Comparison of ENCODE assay signal across 18 mouse cellular contexts in genomic region chr4:59697869-59698268, GRCm38 (mm10).
DNase-seq lines count a peak whose midpoint lies in the region; ATAC-seq lines count a peak whose summit lies in the region.
"Had no signal": no experiment of that assay in that cellular context is flagged by ENCODE, and none has a peak within 500 bp of the region (broad histone marks: within the 10 kb centered on the region; RNA-seq: fewer than 3 reads in every experiment).

No protein-coding gene starts in this region.

- H3K4me3 ChIP-seq in limb, embryonic 11.5 days (ENCODE audit: low read depth, low read length), result no peak overlapping the region
- H3K4me3 ChIP-seq in limb, embryonic 10.5 days, result no peak overlapping the region
- H3K4me3 ChIP-seq in hindbrain, embryonic 13.5 days, result no peak overlapping the region
- H3K4me3 ChIP-seq: embryonic facial prominence, embryonic 10.5 days; hindbrain, embryonic 10.5 days; left cerebral cortex, adult 2 months; liver, embryonic 13.5 days; midbrain, embryonic 10.5 days; neural tube, embryonic 12.5 days had no signal

- ATAC-seq in limb, embryonic 11.5 days (ENCODE audit: insufficient number of reproducible peaks, low FRiP score, low TSS enrichment, low read depth), result no peak
- ATAC-seq in hindbrain, embryonic 13.5 days (ENCODE audit: low FRiP score), result no peak

- no peak overlapping the region for H3K4me2 ChIP-seq in limb, embryonic 11.5 days (ENCODE audit: low read depth, severe bottlenecking)
- H3K4me2 ChIP-seq in hindbrain, embryonic 13.5 days, result no peak overlapping the region
- H3K4me2 ChIP-seq: liver, embryonic 13.5 days; neural tube, embryonic 12.5 days had no signal

- H3K4me1 ChIP-seq in limb, embryonic 11.5 days (ENCODE audit: control insufficient read depth, insufficient read depth, low read length), result peaks cover 4% of the 10 kb centered on the region; the same call in 1 of the 2 replicates
- H3K4me1 ChIP-seq in limb, embryonic 10.5 days, result peaks cover 8% of the 10 kb centered on the region; the same call in 1 of the 2 replicates
- H3K4me1 ChIP-seq in hindbrain, embryonic 13.5 days (replicated peaks), result peaks cover 7% of the 10 kb centered on the region

- WGBS in limb, embryonic 11.5 days, result 46% methylated on average over 3 of the region's 3 CpGs
- 74% methylated on average over 3 of the region's 3 CpGs for WGBS in limb, embryonic 10.5 days
- WGBS in hindbrain, embryonic 13.5 days, result 67% methylated on average over 3 of the region's 3 CpGs

- H3K27ac ChIP-seq in limb, embryonic 11.5 days (replicated peaks; ENCODE audit: low read depth, low read length), result no peak overlapping the region
- H3K27ac ChIP-seq in limb, embryonic 10.5 days, result no peak overlapping the region
- no peak overlapping the region for H3K27ac ChIP-seq in hindbrain, embryonic 13.5 days
- H3K27ac ChIP-seq: embryonic facial prominence, embryonic 10.5 days; hindbrain, embryonic 10.5 days; left cerebral cortex, adult 2 months; liver, embryonic 13.5 days; midbrain, embryonic 10.5 days; neural tube, embryonic 12.5 days had no signal

- intact Hi-C loops in heart, postnatal 14 days (cut with DNase I), result no loop called here
- intact Hi-C loops in heart, postnatal 36 days (cut with DNase I), result no loop called here

- H3K9ac ChIP-seq in limb, embryonic 11.5 days (ENCODE audit: low read length), result no peak overlapping the region
- H3K9ac ChIP-seq in hindbrain, embryonic 13.5 days, result no peak overlapping the region
- H3K9ac ChIP-seq: liver, embryonic 13.5 days; neural tube, embryonic 12.5 days had no signal

- no peaks in the 10 kb centered on the region for H3K36me3 ChIP-seq in limb, embryonic 11.5 days (ENCODE audit: control insufficient read depth, insufficient read depth, low read length)
- H3K36me3 ChIP-seq in limb, embryonic 10.5 days, result no peaks in the 10 kb centered on the region
- H3K36me3 ChIP-seq in hindbrain, embryonic 13.5 days, result no peaks in the 10 kb centered on the region
- H3K36me3 ChIP-seq: liver, embryonic 13.5 days; neural tube, embryonic 12.5 days had no signal

- peak; percentile 9 to 19 for DNase-seq in heart, postnatal 14 days
- DNase-seq in heart, postnatal 36 days, result no peak
- DNase-seq in limb, embryonic 11.5 days (ENCODE audit: low spot score), result peak; percentile 28
- no peak for DNase-seq in limb, embryonic 10.5 days (ENCODE audit: low spot score)
- DNase-seq in adipocyte (ENCODE audit: low spot score), result peak; percentile 11
- peak; percentile 22 for DNase-seq in lung, postnatal 14 days
- DNase-seq: adrenal gland, postnatal 10 days; cerebellum, adult 9-10 months; layer of hippocampus, adult 9-11 months; left cerebral cortex, postnatal 4 days; liver, embryonic 13.5 days; thymus, postnatal 14 days had no signal

- H3K27me3 ChIP-seq in limb, embryonic 11.5 days (ENCODE audit: control insufficient read depth, insufficient read depth, low read length), result no peaks in the 10 kb centered on the region
- H3K27me3 ChIP-seq in limb, embryonic 10.5 days (ENCODE audit: low read depth, poor library complexity, severe bottlenecking), result no peaks in the 10 kb centered on the region
- H3K27me3 ChIP-seq in hindbrain, embryonic 13.5 days, result no peaks in the 10 kb centered on the region
- H3K27me3 ChIP-seq: liver, embryonic 13.5 days; neural tube, embryonic 12.5 days had no signal

- no peaks in the 10 kb centered on the region for H3K9me3 ChIP-seq in limb, embryonic 11.5 days (ENCODE audit: control insufficient read depth, low read length)
- no peaks in the 10 kb centered on the region for H3K9me3 ChIP-seq in limb, embryonic 10.5 days (replicated peaks)
- H3K9me3 ChIP-seq in hindbrain, embryonic 13.5 days, result no peaks in the 10 kb centered on the region
- H3K9me3 ChIP-seq: embryonic facial prominence, embryonic 10.5 days; hindbrain, embryonic 10.5 days; liver, embryonic 13.5 days; midbrain, embryonic 10.5 days; neural tube, embryonic 12.5 days had no signal

Comparison
In these comparisons a context has a peak if more than half of its experiments do, and no peak if none do; other contexts are left out.
1. DNase-seq: peak in heart, postnatal 14 days (2 of 2), limb, embryonic 11.5 days (single experiment), adipocyte (single experiment) and lung, postnatal 14 days (single experiment); none in heart, postnatal 36 days (0 of 2) and limb, embryonic 10.5 days (single experiment).